Mouse (Mus musculus): ENCODE results near the gene Foxp1. TPM values are rescaled to one million over a fixed set of nuclear protein-coding genes. Genes with fewer than 3 reads are reported as not detected.
A peak's percentile ranks its signal among the peaks of the same experiment; 100 is the strongest.

Gene Foxp1
- polyA plus RNA-seq, 1 experiment from 2014 or later, result 57.8 TPM

GRCm38 (mm10) chr6:99031321-99031903 is 491.1 kb downstream of the Foxp1 start:
- 83% methylated on average over 9 of the region's 9 CpGs for WGBS

DNA sequence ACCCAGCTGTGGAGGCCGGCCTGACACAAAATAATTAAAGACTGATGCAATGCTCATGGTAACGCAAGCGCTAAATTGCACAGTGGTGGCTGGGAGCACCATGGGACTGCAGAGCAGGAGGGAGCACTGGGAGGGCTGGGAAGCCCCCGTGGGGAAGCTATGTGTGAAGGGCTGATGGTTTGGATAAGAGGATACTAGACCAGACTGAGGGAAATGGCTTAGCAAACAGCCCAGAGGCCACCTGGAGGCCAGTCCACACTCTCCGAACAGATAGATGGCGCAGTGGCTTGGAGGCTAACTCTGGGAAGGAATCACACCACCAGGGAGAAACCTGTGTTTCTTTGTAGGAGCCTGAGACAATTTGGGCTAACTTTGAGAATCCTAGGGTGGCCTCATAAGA is 492.3 kb downstream of the Foxp1 start:
- Histone ChIP-seq H3K4me1 (peaks cover 77% of the 10 kb centered on the region), H3K27me3 (ENCODE audit: poor library complexity, severe bottlenecking) (peaks cover 41% of the 10 kb centered on the region), H3K4me3 (no peak overlapping the region), H3K27ac (peak overlapping the region; percentile 45; the same call in 1 of the 2 replicates), H3K9me3 (no peaks in the 10 kb centered on the region; the same call in 1 of the 2 replicates), H3K36me3 (replicated peaks) (no peaks in the 10 kb centered on the region)
- DNase-seq (ENCODE audit: extremely low spot score, low spot score), result no peak
- WGBS, result 30% methylated on average over 6 of the region's 6 CpGs

More at GRCm38 (mm10) chr6:99031321-99031903, 491.1 kb downstream of the Foxp1 start:
- no peaks in the 10 kb centered on the region for H3K36me3 ChIP-seq (replicated peaks)
- H3K9me3 ChIP-seq, result no peaks in the 10 kb centered on the region; the same call in 1 of the 2 replicates
- no peak overlapping the region for H3K27ac ChIP-seq
- no peak for DNase-seq (ENCODE audit: extremely low spot score, low spot score)
- H3K4me3 ChIP-seq, result no peak overlapping the region
- peaks cover 75% of the 10 kb centered on the region for H3K4me1 ChIP-seq
- H3K27me3 ChIP-seq (ENCODE audit: poor library complexity, severe bottlenecking), result peaks cover 35% of the 10 kb centered on the region

GRCm38 (mm10) chr6:99029438-99029837 is 493.1 kb downstream of the Foxp1 start:
- 4% methylated on average over 5 of the region's 5 CpGs for WGBS
- Histone ChIP-seq H3K27me3 (ENCODE audit: poor library complexity, severe bottlenecking) (peaks cover 41% of the 10 kb centered on the region), H3K4me1 (peaks cover 85% of the 10 kb centered on the region), H3K4me3 (no peak overlapping the region), H3K36me3 (replicated peaks) (no peaks in the 10 kb centered on the region), H3K9me3 (no peaks in the 10 kb centered on the region), H3K27ac (no peak overlapping the region)
- no peak for DNase-seq (ENCODE audit: extremely low spot score, low spot score)

- DNase-seq (ENCODE audit: extremely low spot score, low spot score), result no peak
- Histone ChIP-seq H3K36me3 (replicated peaks) (no peaks in the 10 kb centered on the region), H3K4me3 (peak overlapping the region; percentile 78), H3K4me1 (peaks cover 90% of the 10 kb centered on the region), H3K9me3 (no peaks in the 10 kb centered on the region), H3K27ac (peak overlapping the region; percentile 96), H3K27me3 (ENCODE audit: poor library complexity, severe bottlenecking) (peaks cover 36% of the 10 kb centered on the region)
- WGBS, result under 1% methylated on average over 6 of the region's 6 CpGs
These were observed 493.6 kb downstream of the Foxp1 start for GRCm38 (mm10) chr6:99028989-99029305.

GRCm38 (mm10) chr6:99028161-99028988 is 494.1 kb downstream of the Foxp1 start:
- no peaks in the 10 kb centered on the region for H3K9me3 ChIP-seq
- H3K36me3 ChIP-seq (replicated peaks), result no peaks in the 10 kb centered on the region
- H3K4me3 ChIP-seq, result peak overlapping the region; percentile 78
- peaks cover 89% of the 10 kb centered on the region for H3K4me1 ChIP-seq
- DNase-seq (ENCODE audit: extremely low spot score, low spot score), result peak; percentile 79
- H3K27ac ChIP-seq, result peak overlapping the region; percentile 96
- WGBS, result under 1% methylated on average over 68 of the region's 87 CpGs
- H3K27me3 ChIP-seq (ENCODE audit: poor library complexity, severe bottlenecking), result peaks cover 31% of the 10 kb centered on the region

DNA sequence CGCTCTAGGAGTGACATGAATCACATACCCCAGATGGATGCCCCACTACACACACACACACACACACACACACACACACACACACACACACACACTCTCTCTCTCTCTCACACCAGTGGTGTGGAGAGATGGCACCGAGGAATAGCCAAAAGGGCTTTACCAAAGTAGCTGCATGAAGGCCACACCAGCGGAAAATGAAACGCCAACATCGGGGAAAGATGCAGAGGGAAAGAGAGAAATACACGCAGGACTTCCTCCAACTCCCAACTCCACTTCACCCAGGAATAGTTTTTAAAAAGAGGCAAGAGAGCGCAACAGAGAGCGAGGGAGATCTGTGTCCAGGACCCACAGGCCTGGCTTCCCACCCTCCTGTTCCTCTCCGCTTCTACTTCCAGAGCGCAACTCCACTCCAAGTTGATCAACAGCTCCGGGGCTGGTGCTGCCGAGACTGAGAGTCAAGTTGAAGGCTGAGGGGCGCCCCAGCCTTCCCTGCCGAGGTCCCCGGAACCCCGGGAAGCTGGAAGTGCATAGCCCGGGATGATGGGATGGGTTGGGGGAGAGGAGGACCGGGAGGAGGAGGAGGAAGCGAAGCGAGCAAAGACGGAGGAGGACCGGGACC is 494.9 kb downstream of the Foxp1 start:
- under 1% methylated on average over 21 of the region's 22 CpGs for WGBS
- H3K4me1 ChIP-seq, result peaks cover 84% of the 10 kb centered on the region

DNA sequence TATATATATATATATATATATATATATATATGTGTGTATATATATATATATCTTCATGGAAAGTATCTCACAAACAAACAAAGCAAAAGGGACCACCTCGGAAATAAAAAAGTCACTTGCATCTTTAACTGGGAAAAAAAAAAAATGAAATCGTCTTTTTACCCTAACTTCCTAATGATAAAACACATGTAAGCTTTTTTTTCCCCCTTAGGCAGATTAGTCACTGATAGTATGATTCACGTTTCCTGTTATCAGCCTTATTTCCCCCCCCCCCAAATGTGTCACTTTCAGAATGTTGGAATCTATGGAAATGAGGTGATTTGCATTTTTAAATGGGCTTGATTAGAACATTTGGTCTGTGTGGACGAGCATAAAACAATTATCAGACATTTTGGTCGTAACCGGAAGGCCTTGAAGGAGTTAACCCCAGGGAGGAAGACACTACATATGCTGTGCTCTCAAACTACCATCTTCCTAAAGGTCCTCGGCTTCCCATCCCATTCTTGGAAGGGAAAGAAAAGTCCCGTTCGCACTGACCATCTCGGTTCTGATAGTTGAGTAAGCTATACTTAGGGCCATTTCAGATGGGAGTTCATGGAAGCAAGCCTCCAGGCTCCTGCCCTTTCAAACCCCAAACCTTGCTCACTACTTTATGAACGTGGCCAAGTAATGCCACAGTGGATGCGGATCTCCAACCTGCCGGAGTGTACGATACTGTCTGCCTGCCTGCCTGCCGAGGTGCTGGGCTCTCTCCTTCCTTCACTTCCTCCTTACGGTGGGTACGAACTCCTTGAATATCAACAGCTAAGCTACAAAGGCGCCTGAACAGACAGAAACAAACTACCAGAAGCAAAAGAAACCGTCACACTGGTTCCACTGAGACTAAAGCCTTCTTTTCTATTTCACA is 495.6 kb downstream of the Foxp1 start:
- Histone ChIP-seq H3K27ac (peak overlapping the region; percentile 96), H3K27me3 (ENCODE audit: poor library complexity, severe bottlenecking) (peaks cover 29% of the 10 kb centered on the region), H3K4me1 (peaks cover 86% of the 10 kb centered on the region), H3K4me3 (peak overlapping the region; percentile 78), H3K36me3 (replicated peaks) (no peaks in the 10 kb centered on the region), H3K9me3 (no peaks in the 10 kb centered on the region)
- 17% methylated on average over 19 of the region's 19 CpGs for WGBS
- DNase-seq (ENCODE audit: extremely low spot score, low spot score), result peak; percentile 41

More for the DNA sequence above, 494.9 kb downstream of the Foxp1 start:
- Histone ChIP-seq H3K27me3 (ENCODE audit: poor library complexity, severe bottlenecking) (peaks cover 31% of the 10 kb centered on the region), H3K9me3 (no peaks in the 10 kb centered on the region), H3K4me3 (peak overlapping the region; percentile 78), H3K36me3 (replicated peaks) (no peaks in the 10 kb centered on the region), H3K27ac (peak overlapping the region; percentile 96)
- peak; percentile 69 for DNase-seq (ENCODE audit: extremely low spot score, low spot score)

DNA sequence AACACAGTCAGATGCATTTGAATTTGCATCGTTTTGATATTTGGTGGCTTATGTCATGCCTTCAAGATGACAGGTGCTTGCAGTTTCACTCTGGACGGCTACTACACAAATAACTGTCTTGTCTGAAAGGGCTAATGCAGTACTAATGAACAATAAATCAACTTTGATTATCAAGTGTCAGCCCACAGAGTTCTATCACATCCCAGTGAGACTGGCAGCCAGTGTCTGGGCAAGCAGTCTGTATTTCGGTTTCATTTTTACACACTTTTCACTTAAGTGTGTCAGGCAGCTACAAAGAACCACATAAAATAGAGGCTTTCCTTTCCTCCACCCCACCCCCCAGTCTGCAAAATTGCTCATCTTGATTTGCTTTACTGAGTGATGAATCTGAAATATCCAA is 496.5 kb downstream of the Foxp1 start:
- Histone ChIP-seq H3K4me3 (peak overlapping the region; percentile 29), H3K27me3 (ENCODE audit: poor library complexity, severe bottlenecking) (peaks cover 21% of the 10 kb centered on the region; the same call in 1 of the 2 replicates), H3K4me1 (peaks cover 86% of the 10 kb centered on the region), H3K9me3 (no peaks in the 10 kb centered on the region), H3K27ac (no peak overlapping the region), H3K36me3 (replicated peaks) (no peaks in the 10 kb centered on the region)
- WGBS, result 78% methylated on average over 3 of the region's 3 CpGs
- no peak for DNase-seq (ENCODE audit: extremely low spot score, low spot score)

- H3K9me3 ChIP-seq, result no peaks in the 10 kb centered on the region
- no peaks in the 10 kb centered on the region for H3K36me3 ChIP-seq (replicated peaks)
- peaks cover 86% of the 10 kb centered on the region for H3K4me1 ChIP-seq
- DNase-seq (ENCODE audit: extremely low spot score, low spot score), result no peak
- H3K27me3 ChIP-seq (ENCODE audit: poor library complexity, severe bottlenecking), result peaks cover 12% of the 10 kb centered on the region
- H3K4me3 ChIP-seq, result no peak overlapping the region; the same call in 1 of the 2 replicates
- WGBS, result 71% methylated on average over 9 of the region's 9 CpGs
- no peak overlapping the region for H3K27ac ChIP-seq
These were observed 497.9 kb downstream of the Foxp1 start for GRCm38 (mm10) chr6:99024588-99024987.

GRCm38 (mm10) chr6:99020570-99021444 is 501.7 kb downstream of the Foxp1 start:
- WGBS, result 60% methylated on average over 12 of the region's 12 CpGs
- Histone ChIP-seq H3K36me3 (replicated peaks) (peaks cover 9% of the 10 kb centered on the region), H3K4me1 (peaks cover 66% of the 10 kb centered on the region), H3K4me3 (no peak overlapping the region), H3K27me3 (ENCODE audit: poor library complexity, severe bottlenecking) (peaks cover 21% of the 10 kb centered on the region), H3K27ac (no peak overlapping the region), H3K9me3 (no peaks in the 10 kb centered on the region)
- no peak for DNase-seq (ENCODE audit: extremely low spot score, low spot score)

GRCm38 (mm10) chr6:99019716-99020115 is 502.8 kb downstream of the Foxp1 start:
- Histone ChIP-seq H3K27me3 (ENCODE audit: poor library complexity, severe bottlenecking) (peaks cover 31% of the 10 kb centered on the region), H3K36me3 (replicated peaks) (peaks cover 19% of the 10 kb centered on the region), H3K9me3 (no peaks in the 10 kb centered on the region), H3K27ac (no peak overlapping the region), H3K4me1 (peaks cover 61% of the 10 kb centered on the region), H3K4me3 (no peak overlapping the region)
- DNase-seq (ENCODE audit: extremely low spot score, low spot score), result no peak
- WGBS, result 81% methylated on average over 8 of the region's 8 CpGs

Measured in forebrain, embryonic 10.5 days (tissue).